Mouse (Mus musculus) forebrain, embryonic 13.5 days (tissue): ENCODE data around the gene Tdgf1. TPM values are rescaled to one million over a fixed set of nuclear protein-coding genes. Genes with fewer than 3 reads are reported as not detected.

Experiments used
- ATAC-seq: fragments of 200-750 bp; cut with Nextera tagmentation; 2 replicates; pipeline ENCODE4 v1.8.0; 2017
- H3K27ac ChIP-seq: fragments of 300-500 bp; sonication (generic); 2 replicates; pipeline ENCODE4 v1.5.1; 2015; ENCODE audit warnings: inconsistent platforms, mild to moderate bottlenecking, moderate library complexity
- H3K27me3 ChIP-seq: fragments of 300-500 bp; sonication (generic); 2 replicates; pipeline ENCODE4 v1.6.1; 2015; ENCODE audit warnings: mild to moderate bottlenecking, inconsistent platforms
- H3K36me3 ChIP-seq: fragments of 300-500 bp; sonication (generic); 2 replicates; pipeline ENCODE4 v1.6.1; 2015; ENCODE audit warnings: mild to moderate bottlenecking, inconsistent platforms; ENCODE audit not compliant: poor library complexity, severe bottlenecking
- H3K4me1 ChIP-seq: fragments of 300-500 bp; sonication (generic); 2 replicates; pipeline ENCODE4 v1.6.1; 2015; ENCODE audit warnings: inconsistent platforms
- H3K4me2 ChIP-seq: fragments of 300-500 bp; sonication (generic); 2 replicates; pipeline ENCODE4 v1.6.1; 2015; ENCODE audit warnings: inconsistent platforms, mild to moderate bottlenecking, moderate library complexity
- H3K4me3 ChIP-seq: fragments of 300-500 bp; sonication (generic); 2 replicates; pipeline ENCODE4 v1.5.1; 2015; ENCODE audit warnings: mild to moderate bottlenecking, inconsistent platforms
- H3K9ac ChIP-seq: fragments of 300-500 bp; sonication (generic); 2 replicates; pipeline ENCODE4 v1.6.1; 2015; ENCODE audit warnings: mild to moderate bottlenecking, inconsistent platforms
- H3K9me3 ChIP-seq: fragments of 300-500 bp; sonication (generic); replicated peaks from 2 replicates; pipeline ENCODE4 v1.6.1; 2016; ENCODE audit warnings: inconsistent platforms
- WGBS: fragments of 180-500 bp; shearing (Covaris S2); methylation state at CpG from one replicate; pipeline ENCODE4 v1.1.7; 2015; 5-methylcytosine and 5-hydroxymethylcytosine counted together
- polyA plus RNA-seq: library from polyadenylated mRNA; unstranded; fragments of >200 nt; fragmentation: Nextera tagmentation; extraction: Ambion mirVana; gene quantifications from 2 replicates; pipeline ENCODE4 v1.2.1, GENCODE M21; 2015

Tdgf1 gene
- polyA plus RNA-seq, 1 experiment from 2014 or later, result not detected

DNA sequence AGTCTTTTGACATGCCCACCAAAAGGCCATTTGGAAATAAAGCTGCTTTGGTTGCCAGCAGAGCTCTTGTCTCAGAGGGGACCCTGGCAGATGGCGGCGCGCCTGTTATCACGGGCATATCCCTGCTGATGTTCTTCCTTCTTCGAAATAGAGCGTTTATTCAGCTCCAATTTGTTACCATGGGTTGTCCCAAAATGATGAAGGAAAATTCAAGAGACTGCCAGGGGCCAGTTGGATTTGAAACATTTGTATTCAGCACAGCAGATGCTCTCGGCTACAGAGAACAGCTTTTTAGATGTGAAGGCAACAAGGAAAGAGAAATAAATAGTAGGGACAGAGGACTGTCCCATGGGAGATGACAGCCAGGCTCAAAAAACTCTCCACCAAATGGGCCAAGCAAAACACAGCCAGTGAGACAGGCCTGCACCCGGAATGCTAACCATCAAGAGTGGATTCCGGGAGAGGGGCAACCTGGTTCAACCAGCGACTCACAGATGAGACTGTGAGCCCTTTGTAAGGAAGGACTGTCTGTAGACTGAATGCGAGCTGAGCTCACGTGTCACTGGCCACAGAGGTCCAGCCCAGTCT lies 12.0 kb downstream of the Tdgf1 start:
- Histone ChIP-seq H3K36me3 (no peaks in the 10 kb centered on the region), H3K27me3 (no peaks in the 10 kb centered on the region), H3K9ac (no peak overlapping the region), H3K4me3 (no peak overlapping the region), H3K4me2 (no peak overlapping the region), H3K4me1 (no peaks in the 10 kb centered on the region), H3K27ac (peak overlapping the region; percentile 19), H3K9me3 (no peaks in the 10 kb centered on the region)
- ATAC-seq, result no peak
- WGBS, result 81% methylated on average over 12 of the region's 12 CpGs

DNA sequence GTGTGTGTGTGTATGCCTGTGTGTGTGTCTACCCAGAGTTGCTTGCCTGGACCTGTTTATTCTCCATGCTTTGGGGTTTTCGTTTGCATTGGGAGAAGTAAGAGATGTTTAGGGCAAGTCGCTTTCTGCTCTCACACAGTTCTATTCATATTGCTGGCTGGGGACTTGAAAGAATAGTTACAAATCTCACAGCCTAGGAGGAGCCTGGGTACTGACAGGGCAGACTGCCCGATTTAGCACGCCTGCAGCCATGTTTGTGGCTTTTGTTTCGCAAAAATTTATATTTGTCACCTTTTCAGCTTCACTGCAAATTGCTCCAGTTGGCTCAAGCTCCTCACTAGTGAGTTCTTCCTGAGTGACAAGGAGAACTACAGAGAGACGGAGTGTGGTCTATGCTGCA lies 14.4 kb downstream of the Tdgf1 start:
- no peak overlapping the region for H3K27ac ChIP-seq
- H3K4me2 ChIP-seq, result no peak overlapping the region
- no peak for ATAC-seq
- H3K4me1 ChIP-seq, result no peaks in the 10 kb centered on the region
- H3K4me3 ChIP-seq, result no peak overlapping the region
- no peaks in the 10 kb centered on the region for H3K9me3 ChIP-seq
- WGBS, result 75% methylated on average over 6 of the region's 6 CpGs
- H3K27me3 ChIP-seq, result no peaks in the 10 kb centered on the region
- no peaks in the 10 kb centered on the region for H3K36me3 ChIP-seq
- no peak overlapping the region for H3K9ac ChIP-seq

DNA sequence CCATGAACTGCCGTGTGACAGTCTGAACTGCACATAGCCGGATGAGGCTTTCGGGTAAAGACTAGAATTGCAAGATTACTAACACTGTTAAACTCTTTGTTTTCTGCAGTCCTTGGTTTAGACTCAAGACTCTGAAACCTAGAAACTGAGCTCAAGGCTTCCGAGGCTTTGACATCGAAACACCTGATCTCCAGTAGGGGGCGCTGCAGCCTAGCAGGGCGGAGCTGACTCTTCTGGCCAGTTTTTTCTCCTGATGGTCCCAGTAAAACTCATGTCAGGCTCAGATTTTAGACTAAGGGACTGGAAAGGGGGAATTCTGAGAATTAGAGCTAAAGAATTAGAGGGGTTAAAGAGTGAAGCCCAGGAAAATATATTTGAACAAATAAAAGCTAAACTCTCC lies 23.2 kb downstream of the Tdgf1 start:
- H3K27ac ChIP-seq, result no peak overlapping the region
- no peak for ATAC-seq
- WGBS, result 21% methylated on average over 7 of the region's 7 CpGs

DNA sequence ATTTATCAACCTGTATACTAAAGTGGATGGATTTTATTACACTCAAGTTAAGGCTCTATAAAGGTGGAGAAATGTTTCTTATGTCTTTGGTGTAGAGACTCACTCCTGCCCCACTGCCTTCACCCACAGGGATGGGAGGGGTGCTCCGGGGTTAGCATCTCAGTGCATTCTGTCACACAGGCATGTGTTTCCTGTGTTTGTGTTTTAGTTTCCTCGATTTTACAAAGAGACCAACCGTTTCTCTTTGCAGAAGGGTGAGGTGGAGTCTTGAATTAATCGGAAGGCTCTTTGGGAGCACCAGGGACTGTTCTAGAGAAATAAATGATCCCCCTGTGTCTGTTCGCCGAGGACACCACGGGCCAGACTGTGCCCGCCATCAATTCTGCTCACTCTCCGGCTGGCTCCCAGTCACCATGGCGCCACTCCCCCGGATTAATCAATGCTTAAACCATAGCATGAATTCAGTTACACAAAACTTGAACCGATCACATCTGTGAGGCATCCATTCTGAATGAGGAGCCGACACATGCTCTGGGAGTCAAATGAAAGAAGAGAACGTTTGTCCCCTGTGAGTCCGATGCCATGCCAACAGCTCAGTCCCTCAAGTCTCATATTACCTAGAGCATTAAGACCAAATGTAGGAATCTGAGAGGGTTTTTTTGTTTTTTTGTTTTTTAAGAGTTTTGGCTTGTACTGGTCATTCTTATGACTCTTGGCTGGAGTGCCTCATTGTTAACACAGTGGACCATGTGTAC lies 25.1 kb downstream of the Tdgf1 start:
- Histone ChIP-seq H3K4me2 (no peak overlapping the region), H3K4me1 (no peaks in the 10 kb centered on the region), H3K9me3 (no peaks in the 10 kb centered on the region), H3K36me3 (no peaks in the 10 kb centered on the region), H3K27ac (no peak overlapping the region), H3K9ac (no peak overlapping the region), H3K4me3 (no peak overlapping the region), H3K27me3 (no peaks in the 10 kb centered on the region)
- 71% methylated on average over 15 of the region's 15 CpGs for WGBS
- ATAC-seq, result no peak

More for the DNA sequence above, 23.2 kb downstream of the Tdgf1 start:
- H3K9me3 ChIP-seq, result no peaks in the 10 kb centered on the region
- H3K27me3 ChIP-seq, result no peaks in the 10 kb centered on the region
- no peak overlapping the region for H3K9ac ChIP-seq
- no peaks in the 10 kb centered on the region for H3K4me1 ChIP-seq
- H3K4me3 ChIP-seq, result no peak overlapping the region
- H3K36me3 ChIP-seq, result no peaks in the 10 kb centered on the region
- H3K4me2 ChIP-seq, result no peak overlapping the region

DNA sequence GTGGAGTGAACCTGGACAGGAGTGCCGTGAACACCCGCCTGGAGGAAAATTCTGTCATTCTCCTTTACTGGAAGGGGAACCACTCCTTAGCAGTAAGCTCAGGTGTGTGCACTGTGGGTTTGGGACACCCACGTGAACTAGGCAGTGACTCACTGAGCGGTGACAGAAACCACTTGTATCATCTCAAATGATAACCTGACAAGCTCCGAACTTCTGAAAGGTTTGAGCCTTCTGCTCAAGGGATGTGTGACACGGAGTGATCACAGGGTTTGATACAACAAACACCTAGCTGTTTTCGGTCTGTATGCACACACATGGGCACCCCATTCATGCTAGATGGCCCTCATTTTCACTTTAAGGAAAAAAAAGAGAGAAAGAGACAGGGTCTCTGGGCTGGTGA lies 29.2 kb downstream of the Tdgf1 start, which contains the start of gene Fam240a:
Gene Fam240a (minus strand): TSS at position 76 of the 400 bp plus-strand sequence.
- 90% methylated on average over 7 of the region's 7 CpGs for WGBS

DNA sequence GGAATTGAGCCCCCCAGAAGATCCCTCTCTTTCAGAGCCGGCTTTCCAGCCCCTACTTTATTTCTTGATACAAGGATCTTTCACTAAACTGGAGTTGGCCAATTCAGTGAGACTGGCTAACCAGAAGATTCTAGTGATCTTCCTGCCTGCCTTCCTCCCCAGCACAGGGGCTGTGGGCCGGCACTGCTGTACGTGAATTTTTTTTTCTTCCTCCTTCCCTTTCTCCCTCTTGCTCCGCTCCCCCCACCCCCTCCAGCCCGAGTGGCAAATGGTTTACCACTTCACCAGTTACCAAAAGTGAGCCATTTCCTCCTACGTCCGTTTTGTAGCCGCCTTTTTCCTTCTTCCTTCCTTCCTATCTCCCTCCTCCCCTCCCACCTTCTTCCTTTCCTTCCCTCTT lies 30.5 kb downstream of the Tdgf1 start:
- no peak for ATAC-seq
- WGBS, result 69% methylated on average over 8 of the region's 8 CpGs

More for the DNA sequence above, 29.2 kb downstream of the Tdgf1 start, which contains the start of gene Fam240a:
- no peak for ATAC-seq
- Histone ChIP-seq H3K27me3 (no peaks in the 10 kb centered on the region), H3K4me3 (no peak within 1 kb of the TSS), H3K9ac (no peak within 1 kb of the TSS), H3K4me1 (no peaks in the 10 kb centered on the region), H3K36me3 (no peaks in the 10 kb centered on the region), H3K27ac (no peak within 1 kb of the TSS), H3K9me3 (no peaks in the 10 kb centered on the region), H3K4me2 (no peak within 1 kb of the TSS)

DNA sequence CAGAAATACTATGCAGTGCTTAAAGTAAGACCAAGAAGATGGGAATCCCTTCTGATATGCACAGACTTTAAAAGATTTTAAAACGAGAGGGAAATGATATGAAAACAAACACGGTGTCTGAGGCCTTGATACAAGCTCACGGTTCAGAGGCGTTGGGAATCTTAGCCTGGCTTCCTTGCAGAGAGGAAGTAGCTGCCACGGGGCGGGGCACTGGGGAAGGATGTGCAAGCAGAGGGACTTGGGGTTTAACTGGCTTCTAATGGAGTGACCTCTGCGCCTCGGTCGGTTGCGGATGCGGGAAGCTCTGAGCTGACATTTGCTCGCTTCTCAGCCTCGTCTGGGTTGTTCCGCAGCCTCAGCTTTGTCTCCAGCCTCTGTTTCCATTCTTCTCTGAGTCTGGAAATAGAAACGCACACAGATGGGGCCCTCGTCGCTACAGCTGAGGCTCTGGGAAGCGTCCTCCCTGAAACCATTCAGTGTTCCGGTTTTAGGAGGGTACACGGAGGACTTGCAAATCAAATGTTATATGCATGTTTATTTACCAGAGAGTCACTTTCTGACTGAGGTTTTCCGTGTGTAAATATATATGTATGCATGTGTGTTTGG lies 31.2 kb downstream of the Tdgf1 start:
- no peak overlapping the region for H3K4me3 ChIP-seq
- no peaks in the 10 kb centered on the region for H3K9me3 ChIP-seq
- no peak overlapping the region for H3K9ac ChIP-seq
- no peaks in the 10 kb centered on the region for H3K36me3 ChIP-seq
- 60% methylated on average over 21 of the region's 21 CpGs for WGBS
- no peaks in the 10 kb centered on the region for H3K27me3 ChIP-seq
- no peaks in the 10 kb centered on the region for H3K4me1 ChIP-seq
- no peak for ATAC-seq
- no peak overlapping the region for H3K4me2 ChIP-seq
- no peak overlapping the region for H3K27ac ChIP-seq

More for the DNA sequence above, 30.5 kb downstream of the Tdgf1 start:
- no peaks in the 10 kb centered on the region for H3K36me3 ChIP-seq
- H3K4me3 ChIP-seq, result no peak overlapping the region
- no peak overlapping the region for H3K27ac ChIP-seq
- H3K27me3 ChIP-seq, result no peaks in the 10 kb centered on the region
- H3K9me3 ChIP-seq, result no peaks in the 10 kb centered on the region
- H3K4me2 ChIP-seq, result no peak overlapping the region
- H3K9ac ChIP-seq, result no peak overlapping the region
- H3K4me1 ChIP-seq, result no peaks in the 10 kb centered on the region

DNA sequence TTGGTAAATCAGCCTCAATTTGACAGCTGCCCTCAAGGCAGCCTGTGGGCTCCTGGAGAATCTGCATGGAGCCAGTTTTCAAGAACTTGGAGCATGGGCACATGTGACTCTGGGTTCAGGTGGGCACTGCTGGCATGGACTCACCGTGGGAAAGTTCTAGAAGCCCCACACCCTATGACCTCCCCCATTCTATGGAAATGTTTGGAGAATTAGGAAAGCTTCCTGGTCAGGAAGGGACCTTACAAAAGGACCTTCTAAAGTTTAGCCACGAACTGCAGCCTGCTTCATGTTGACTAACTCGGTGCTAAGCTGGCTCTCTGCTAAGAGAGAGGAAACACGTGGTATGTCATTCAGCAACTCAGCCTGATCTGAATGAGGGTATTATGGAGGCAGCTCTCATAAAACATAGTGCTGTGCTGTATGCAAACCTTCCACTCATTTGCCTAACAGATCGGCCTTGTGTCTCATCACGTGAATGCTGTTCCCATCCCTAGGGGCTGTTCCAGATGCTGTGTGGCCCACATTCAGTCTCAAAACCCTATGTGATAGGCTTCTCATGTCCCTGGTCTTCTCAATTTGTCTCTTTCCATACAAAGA lies 36.5 kb downstream of the Tdgf1 start:
- Histone ChIP-seq H3K27ac (no peak overlapping the region), H3K4me1 (no peaks in the 10 kb centered on the region), H3K9ac (no peak overlapping the region), H3K9me3 (no peaks in the 10 kb centered on the region), H3K27me3 (no peaks in the 10 kb centered on the region; the same call in 1 of the 2 replicates), H3K4me2 (no peak overlapping the region), H3K4me3 (no peak overlapping the region), H3K36me3 (no peaks in the 10 kb centered on the region)
- WGBS, result 79% methylated on average over 6 of the region's 6 CpGs
- no peak for ATAC-seq

DNA sequence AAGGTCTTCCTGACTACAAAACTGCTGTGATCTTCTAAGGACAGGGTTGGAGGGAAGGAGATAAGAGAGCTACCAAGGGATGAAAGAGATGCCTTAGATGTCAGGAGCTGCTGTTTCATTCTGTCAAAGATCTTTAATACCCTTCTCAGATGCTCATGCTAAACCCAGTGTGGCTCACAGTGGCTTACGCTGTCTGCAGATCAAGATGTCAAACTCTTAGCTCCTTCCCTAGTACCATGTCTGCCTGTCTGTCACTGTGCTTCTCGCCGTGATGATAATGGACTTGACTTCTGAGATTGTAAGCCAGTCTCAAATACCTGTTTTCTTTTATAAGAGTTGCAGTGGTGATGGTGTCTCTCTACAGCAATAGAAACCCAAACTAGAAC lies 37.3 kb downstream of the Tdgf1 start:
- no peak for ATAC-seq
- no peak overlapping the region for H3K9ac ChIP-seq
- no peak overlapping the region for H3K4me2 ChIP-seq
- no peak overlapping the region for H3K27ac ChIP-seq
- H3K27me3 ChIP-seq, result no peaks in the 10 kb centered on the region; the same call in 1 of the 2 replicates
- no peaks in the 10 kb centered on the region for H3K4me1 ChIP-seq
- H3K36me3 ChIP-seq, result no peaks in the 10 kb centered on the region
- H3K9me3 ChIP-seq, result no peaks in the 10 kb centered on the region
- H3K4me3 ChIP-seq, result no peak overlapping the region
- over 99% methylated on average over 3 of the region's 3 CpGs for WGBS

DNA sequence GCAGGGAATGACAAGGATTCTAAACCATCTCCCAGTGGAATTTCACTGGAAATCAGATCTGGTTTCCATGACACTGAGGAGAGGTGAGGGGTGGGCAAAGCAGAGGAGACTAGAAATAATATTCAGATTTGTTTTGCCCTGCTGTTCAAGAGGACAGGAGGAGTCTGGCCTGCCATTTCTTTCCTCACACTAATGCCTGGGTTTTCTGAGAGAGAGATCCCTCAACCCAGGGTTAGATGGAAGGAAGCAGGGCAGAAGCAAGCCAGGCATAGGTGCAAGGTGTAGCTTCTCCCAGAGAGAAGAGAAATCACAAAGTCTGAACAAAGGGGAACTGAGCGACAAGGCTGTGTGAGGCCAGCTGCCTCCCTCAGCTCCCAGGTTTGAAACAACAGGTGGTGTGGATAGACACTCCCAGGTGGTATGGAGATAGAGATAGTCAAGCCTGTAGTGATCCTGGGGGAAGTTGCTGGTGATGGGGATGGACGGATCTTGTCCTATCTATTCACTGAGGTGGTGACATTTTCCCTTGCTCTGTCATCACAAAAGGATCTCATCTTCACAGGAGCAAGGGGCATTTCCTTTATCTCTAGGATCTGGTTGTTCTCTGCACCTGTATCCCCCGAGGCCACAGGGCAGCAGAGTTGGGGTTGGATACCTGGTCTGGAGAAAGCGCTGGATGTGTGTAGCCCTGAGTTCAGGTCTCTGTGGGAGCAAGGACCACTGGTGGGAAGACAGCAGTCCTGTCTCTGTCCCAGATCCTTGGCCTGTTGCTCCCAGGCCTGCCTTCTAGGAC lies 37.9 kb downstream of the Tdgf1 start:
- 82% methylated on average over 4 of the region's 4 CpGs for WGBS
- no peak for ATAC-seq
- Histone ChIP-seq H3K9ac (no peak overlapping the region), H3K4me1 (no peaks in the 10 kb centered on the region), H3K27ac (no peak overlapping the region), H3K36me3 (no peaks in the 10 kb centered on the region), H3K9me3 (no peaks in the 10 kb centered on the region), H3K27me3 (no peaks in the 10 kb centered on the region; the same call in 1 of the 2 replicates), H3K4me2 (no peak overlapping the region), H3K4me3 (no peak overlapping the region)

DNA sequence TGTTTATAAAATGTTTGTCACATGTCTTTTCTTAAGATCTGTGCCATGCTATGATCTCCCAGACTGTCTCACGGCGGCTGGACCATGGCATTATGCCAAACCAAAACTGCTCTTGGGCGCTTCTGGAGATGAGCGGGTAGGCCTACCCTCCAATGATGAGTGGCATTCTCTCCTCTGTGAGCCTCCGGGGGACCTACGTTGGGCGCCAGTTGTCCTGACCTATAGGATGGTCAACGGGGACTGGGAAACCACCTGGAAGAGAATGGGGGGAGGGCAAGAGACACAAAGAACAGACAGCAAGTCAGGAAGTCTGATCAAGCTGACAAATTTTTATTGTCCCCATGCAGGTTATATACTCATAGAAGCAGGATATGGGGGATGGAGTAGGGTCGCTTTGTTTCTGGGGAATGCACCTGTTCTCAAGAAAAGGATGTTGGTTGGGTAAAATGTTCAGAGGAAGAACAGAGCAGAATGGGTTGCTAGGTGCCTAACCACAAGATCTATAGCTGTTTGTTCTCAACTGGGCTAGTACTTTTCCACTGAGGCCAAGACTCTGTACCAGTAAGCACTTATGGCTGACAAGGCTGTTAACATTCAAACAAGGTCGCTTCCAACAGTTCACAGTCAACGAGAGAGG lies 38.6 kb downstream of the Tdgf1 start:
- Histone ChIP-seq H3K9me3 (no peaks in the 10 kb centered on the region), H3K9ac (no peak overlapping the region), H3K27ac (no peak overlapping the region), H3K4me1 (no peaks in the 10 kb centered on the region), H3K36me3 (no peaks in the 10 kb centered on the region), H3K4me3 (no peak overlapping the region), H3K4me2 (no peak overlapping the region), H3K27me3 (no peaks in the 10 kb centered on the region; the same call in 1 of the 2 replicates)
- ATAC-seq, result no peak
- WGBS, result 94% methylated on average over 11 of the region's 11 CpGs
